Mouse (Mus musculus): ENCODE measurements at regions not wholly inside any gene's neighbourhood (a gene's known extent, or its start where the extent isn't known, plus 50 kb on each side); places are given as distances from the start of the nearest gene placed in this dataset.

GRCm38 (mm10) chr8:115771060-115771459 lies 63.5 kb upstream of the Maf start:
- Histone ChIP-seq H3K36me3 (replicated peaks; ENCODE audit: low read length) (no peaks in the 10 kb centered on the region), H3K9me3 (peaks cover 7% of the 10 kb centered on the region; the same call in 1 of the 2 replicates), H3K27me3 (replicated peaks) (peaks cover under 1% of the 10 kb centered on the region), H3K4me1 (no peaks in the 10 kb centered on the region), H3K4me3 (replicated peaks) (no peak overlapping the region)
- no peak for TF ChIP-seq FLI1 (IDR thresholded peaks at IDR 0.05; ENCODE audit: low read length)
- TF ChIP-seq GATA1 (IDR thresholded peaks at IDR 0.05; ENCODE audit: borderline replicate concordance, low read length) = no peak

GRCm38 (mm10) chr8:115768631-115769030 lies 61.0 kb upstream of the Maf start:
- Histone ChIP-seq H3K4me1 (no peaks in the 10 kb centered on the region), H3K4me3 (replicated peaks) (no peak overlapping the region), H3K27me3 (replicated peaks) (peaks cover 2% of the 10 kb centered on the region), H3K36me3 (replicated peaks; ENCODE audit: low read length) (no peaks in the 10 kb centered on the region), H3K9me3 (peaks cover 3% of the 10 kb centered on the region; the same call in 1 of the 2 replicates)
- no peak for TF ChIP-seq FLI1 (IDR thresholded peaks at IDR 0.05; ENCODE audit: low read length)
- no peak for TF ChIP-seq GATA1 (IDR thresholded peaks at IDR 0.05; ENCODE audit: borderline replicate concordance, low read length)

GRCm38 (mm10) chr8:115766218-115766898 lies 58.8 kb upstream of the Maf start:
- Histone ChIP-seq H3K27me3 (replicated peaks) (peaks cover 2% of the 10 kb centered on the region), H3K4me3 (replicated peaks) (no peak overlapping the region), H3K9me3 (0 out of 2 replicates have a peak, but pooled peaks cover 5% of the 10 kb centered on the region), H3K36me3 (replicated peaks; ENCODE audit: low read length) (no peaks in the 10 kb centered on the region), H3K4me1 (no peaks in the 10 kb centered on the region)
- TF ChIP-seq FLI1 (IDR thresholded peaks at IDR 0.05; ENCODE audit: low read length) (no peak), GATA1 (IDR thresholded peaks at IDR 0.05; ENCODE audit: borderline replicate concordance, low read length) (no peak)

GRCm38 (mm10) chr8:115764551-115764950 lies 57.0 kb upstream of the Maf start:
- no peaks in the 10 kb centered on the region for H3K4me1 ChIP-seq

GRCm38 (mm10) chr8:115758011-115758410 lies 50.4 kb upstream of the Maf start:
- Histone ChIP-seq H3K36me3 (replicated peaks; ENCODE audit: low read length) (no peaks in the 10 kb centered on the region), H3K4me3 (replicated peaks) (no peak overlapping the region), H3K4me1 (no peaks in the 10 kb centered on the region), H3K27me3 (replicated peaks) (no peaks in the 10 kb centered on the region), H3K9me3 (peaks cover 17% of the 10 kb centered on the region)
- TF ChIP-seq GATA1 (IDR thresholded peaks at IDR 0.05; ENCODE audit: borderline replicate concordance, low read length) = no peak
- TF ChIP-seq FLI1 (IDR thresholded peaks at IDR 0.05; ENCODE audit: low read length) = no peak

More at GRCm38 (mm10) chr8:115764551-115764950, 57.0 kb upstream of the Maf start:
- Histone ChIP-seq H3K4me3 (replicated peaks) (no peak overlapping the region), H3K9me3 (peaks cover 14% of the 10 kb centered on the region), H3K27me3 (replicated peaks) (peaks cover 2% of the 10 kb centered on the region), H3K36me3 (replicated peaks; ENCODE audit: low read length) (no peaks in the 10 kb centered on the region)
- TF ChIP-seq GATA1 (IDR thresholded peaks at IDR 0.05; ENCODE audit: borderline replicate concordance, low read length) (no peak), FLI1 (IDR thresholded peaks at IDR 0.05; ENCODE audit: low read length) (no peak)
